Mouse (Mus musculus) adrenal gland, postnatal 10 days (tissue): ENCODE measurements at regions not wholly inside any gene's neighbourhood (a gene's known extent, or its start where the extent isn't known, plus 50 kb on each side); places are given as distances from the start of the nearest gene placed in this dataset.

Experiments
- DNase-seq: peaks from one replicate; pipeline ENCODE4 v3.0.0; 2021; ENCODE audit warnings: mixed read lengths

DNA sequence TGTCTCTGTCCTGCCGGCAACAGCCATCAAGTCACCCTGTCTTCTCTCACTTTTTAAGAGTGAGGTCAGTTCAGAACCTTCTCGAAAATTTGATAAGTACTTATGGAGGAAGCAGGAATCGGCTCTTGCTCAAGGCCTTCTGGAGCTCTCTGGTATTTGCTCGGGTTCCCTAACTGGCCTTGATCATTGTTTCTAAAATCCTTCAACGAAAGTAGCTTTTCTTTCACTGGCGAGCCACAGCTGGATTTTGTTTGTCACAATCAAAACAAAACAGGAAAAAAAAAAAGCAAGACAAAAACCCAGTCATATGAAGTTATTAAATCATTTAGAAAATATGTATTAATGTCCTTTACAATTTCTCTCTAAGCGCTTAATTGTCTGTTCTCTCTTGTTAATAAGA is 156.6 kb upstream of the Tex13c2 start:
- no peak for DNase-seq

DNA sequence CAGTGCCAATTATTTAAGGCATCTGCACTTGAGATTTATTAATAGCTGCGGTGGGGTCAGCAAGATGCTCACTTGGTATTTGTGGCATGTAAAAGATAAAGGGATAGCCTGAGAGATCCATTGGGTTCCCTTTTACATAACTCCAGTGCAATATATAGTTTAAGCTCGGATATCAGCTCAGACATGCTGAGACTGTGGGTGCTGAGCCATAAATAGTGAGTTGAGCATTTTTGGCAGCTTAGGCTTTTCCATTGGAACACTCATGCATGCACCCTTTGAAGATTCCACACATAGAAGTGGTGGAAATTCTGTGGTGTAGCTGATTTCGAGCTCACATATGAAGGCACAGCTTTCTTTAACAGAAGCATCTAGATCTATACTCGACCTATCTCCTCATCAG is 155.9 kb upstream of the Tex13c2 start:
- DNase-seq, result no peak

DNA sequence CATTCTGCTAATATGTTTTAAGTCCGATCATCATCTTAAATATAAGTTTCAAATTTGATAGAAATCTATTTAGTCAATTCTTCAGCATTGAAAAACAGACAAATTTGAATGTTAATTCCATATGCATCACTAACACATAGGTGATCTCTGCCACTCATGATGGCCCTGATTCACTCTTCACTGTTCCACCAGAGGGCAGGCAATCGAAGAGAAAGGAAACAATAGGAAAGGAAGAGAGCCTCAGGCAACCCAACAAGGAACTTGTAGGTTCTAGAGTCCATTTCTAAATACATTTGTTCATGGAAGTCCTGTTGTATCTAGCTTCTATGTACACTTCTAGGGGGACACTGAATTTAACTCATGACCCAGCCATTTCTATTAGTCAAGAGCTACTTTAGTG is 154.7 kb upstream of the Tex13c2 start:
- DNase-seq, result no peak

DNA sequence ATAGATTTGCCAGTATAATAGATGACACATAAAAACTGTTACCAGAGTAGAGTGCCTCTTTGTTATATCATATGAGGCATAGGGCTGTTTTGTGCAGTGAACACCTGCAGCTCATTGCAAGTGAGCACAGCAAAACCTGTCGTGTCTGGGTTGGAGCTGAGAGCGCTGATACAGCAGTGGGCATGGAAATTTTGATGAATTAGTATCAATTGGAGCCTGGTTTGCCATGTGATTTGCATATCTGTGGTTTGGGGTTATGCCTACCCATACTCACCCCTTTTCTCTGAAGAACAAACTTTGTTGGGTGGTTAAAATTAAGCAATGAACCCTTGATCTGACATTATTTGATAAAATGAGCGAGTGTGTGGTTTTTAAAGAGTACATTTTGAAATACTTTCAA is 152.7 kb upstream of the Tex13c2 start:
- DNase-seq, result no peak

DNA sequence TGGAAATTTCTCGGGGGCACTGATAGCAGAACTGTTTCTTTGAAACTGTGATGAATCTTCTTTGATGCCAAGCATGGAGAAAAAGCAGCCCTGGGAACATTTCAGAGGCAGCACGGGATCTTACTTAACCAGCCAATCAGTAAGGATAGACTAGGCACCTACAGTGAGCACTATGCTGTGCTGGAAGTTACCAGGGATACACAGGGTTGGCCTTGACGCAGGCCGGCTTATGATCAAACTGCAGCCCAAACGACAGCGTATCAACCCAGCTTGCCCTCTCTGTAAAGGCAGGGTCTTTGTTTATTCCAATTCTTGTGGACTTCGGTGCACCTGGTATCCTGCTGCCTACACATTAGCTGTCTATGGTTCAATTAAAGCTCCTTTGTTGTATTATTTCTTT is 147.1 kb upstream of the Tex13c2 start:
- no peak for DNase-seq

DNA sequence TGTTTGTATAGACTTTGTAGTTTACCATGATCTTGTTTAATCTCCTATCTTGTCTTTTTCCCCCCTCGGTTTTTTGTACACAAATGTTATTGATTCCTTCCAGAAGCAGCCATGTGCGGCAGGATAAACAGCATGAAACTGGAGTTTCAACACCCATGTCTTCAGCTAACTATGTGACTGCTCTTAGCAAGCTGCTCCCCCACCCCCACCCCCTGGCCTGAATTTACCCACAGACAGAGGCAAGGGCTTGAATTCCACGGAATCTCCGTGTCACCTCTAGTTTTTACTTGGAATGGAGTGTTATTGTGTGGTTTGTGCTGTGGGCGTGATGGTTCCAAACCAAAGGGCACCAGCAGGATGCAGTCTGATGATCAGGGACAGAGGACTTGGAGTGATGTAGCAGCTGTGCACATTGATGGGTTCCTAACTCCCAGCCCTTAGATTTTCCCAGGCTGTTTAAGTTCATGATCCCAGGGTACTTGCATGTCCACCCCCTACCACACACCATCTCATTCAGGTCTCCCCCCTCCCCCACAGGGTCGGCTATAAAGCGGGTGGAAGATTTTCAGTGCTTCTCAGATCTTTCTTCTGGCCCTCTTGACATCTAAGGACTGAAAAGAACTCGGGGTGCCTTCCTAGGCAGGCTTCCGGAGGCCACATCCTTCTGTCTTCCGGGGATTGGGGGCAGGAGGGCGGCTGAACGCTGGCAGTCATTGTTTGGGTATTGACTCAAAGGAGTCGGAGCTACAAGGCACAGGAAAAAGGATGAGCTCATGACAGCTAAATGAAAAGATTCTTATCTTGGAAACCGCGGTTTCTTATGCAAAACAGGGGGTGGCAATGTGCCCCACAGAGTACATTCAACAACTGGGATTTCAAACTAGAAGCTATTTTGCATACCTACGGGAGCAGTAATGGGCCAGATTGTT is 146.3 kb upstream of the Tex13c2 start:
- peak; percentile 15 for DNase-seq

DNA sequence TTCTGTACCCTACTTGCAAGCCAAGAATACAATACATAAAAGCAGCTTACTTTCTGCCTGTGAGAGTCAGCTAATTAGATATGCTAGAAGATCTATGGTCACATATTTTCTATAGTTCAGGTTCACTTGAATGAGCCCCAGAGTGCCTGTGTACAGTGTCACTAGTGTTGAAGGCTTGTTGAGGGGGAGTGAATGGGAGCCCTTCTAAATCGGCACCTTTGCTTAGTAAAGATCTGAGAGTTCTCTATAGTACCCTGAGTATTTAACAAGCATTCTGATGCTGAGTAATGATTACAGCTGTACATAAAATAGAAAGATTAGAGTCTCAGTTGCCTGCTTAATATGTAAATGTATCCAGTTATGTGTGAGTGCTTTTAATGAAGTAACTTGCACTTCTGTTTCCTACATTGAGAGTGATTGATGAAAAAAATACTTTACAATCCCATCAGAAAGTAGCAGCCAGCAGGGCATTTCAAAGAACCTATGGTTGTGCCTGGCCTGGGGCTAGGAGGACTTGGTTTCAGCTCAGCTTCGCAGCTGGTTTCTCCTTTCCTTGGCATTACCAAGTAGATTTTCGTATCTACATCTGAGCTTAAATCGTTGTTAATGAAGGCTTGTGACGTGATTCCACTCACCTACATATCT is 136.8 kb upstream of the Tex13c2 start:
- DNase-seq, result no peak

DNA sequence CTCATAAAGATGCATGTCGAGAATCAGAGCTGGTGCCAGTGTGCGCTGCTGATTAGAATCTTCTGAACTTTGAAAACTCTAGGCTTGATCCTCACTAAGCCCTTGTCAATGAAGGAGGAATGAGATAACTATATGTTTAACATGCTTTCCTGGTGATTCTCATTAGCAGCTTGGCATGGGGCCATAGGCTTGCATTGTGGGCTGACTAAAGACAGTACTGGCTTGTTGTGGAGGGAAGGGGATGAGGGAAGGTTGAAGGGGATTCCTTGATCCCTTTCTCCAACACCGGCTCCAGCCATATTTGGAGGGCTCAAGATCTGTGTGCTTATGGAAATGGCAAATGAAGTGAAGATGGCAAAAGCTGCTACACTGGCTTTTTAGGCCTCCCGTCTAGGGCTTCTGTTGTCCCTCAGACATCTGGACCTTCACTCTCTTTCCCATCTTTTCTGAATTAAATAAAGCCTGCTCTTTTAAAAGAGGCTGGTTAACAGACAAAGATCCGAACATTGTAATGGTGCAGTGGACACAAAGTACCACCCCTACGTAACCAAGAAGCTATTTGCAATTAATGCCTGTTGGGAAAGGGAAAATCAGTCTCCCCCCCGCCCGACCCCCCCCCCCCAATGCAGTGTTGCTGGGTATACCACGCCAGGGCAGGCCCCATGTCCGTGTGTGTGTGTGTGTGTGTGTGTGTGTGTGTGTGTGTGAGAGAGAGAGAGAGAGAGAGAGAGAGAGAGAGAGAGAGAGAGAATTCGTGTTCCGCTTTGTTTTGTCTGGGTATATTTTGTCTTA is 129.9 kb upstream of the Tex13c2 start:
- DNase-seq, result no peak

DNA sequence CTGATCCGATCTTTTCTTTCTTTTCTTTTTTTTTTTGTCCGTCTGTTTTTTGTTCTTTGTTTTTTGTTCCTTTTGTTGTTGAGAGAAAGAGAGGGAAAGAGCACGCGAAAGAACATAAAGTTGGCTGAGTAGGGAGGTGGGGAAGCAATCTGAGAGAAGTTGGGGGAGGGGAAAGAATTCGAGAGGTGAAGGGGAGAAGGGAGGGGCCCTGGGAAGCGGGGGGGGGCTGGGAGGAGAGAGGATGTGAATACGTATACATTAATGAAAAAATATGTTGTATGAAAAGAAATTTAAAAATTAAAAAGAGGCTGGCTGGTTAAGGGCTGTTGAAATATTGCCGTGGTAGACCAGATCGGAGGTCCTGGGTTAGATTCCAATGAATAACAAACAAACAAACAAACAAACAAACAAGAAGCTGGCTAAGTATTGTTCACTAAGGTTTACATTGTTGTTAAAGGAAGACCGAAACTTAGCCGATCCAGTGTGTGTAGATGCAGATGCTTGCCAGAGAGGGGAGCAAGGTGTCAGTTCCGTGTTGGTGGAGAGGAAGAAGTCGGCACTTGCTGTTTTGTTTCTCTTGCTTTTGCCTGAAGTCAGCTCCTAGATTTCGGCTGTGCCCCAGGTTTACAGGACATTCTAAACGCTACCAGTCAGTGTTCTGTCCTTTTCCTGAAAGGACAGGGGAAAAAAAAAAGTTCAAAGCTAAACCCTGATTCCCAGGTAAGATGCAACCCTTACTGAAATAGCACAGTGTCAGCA is 129.1 kb upstream of the Tex13c2 start:
- DNase-seq, result peak; percentile 11

DNA sequence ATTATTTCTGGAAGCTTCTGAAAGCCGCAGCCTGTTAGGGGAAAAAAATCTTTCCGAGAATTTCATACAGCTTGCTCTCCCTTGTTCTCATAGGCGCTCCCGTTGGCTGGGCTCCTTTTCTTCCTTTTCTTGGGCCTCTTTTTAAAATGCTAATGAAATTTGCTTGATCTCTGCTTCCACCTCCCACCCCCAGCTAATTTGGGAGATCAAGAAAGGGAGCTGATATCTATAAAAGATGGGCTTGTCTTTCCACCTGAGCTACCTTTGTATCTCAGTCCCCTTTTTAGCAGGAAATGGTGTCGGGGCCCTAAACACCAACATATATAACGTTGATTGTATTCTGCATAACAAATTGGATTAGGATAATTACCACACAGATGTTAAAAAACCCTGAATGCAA is 128.5 kb upstream of the Tex13c2 start:
- no peak for DNase-seq

DNA sequence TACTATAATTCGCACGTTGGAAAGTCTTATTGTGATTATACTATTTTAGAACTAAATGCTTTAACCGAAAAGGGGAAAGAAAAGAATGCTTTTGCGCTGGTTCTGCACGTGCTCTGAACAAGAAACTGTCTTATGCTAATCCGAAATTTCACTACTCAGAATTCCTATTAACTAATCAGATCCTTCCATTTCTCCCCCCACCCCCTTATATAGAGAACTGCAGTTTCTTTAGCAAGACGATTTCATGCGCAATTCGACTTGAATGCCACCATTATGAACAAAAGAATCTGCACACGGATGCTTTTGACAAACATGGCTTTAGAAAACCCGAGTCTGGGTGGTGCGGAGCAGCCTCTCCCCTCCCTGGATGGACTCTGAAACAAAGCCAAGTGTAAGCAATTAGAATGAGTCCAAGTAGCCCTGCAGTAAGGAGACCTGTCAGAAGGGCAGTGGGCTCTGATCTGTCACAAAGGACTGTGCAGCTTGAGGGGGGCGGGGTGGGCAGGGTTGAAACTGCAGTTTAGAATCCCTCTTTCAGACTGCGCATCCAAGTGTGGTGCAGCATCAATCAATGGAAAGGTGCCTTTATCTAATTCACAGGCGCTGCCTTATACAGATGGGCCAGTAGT is 128.0 kb upstream of the Tex13c2 start:
- DNase-seq, result no peak

DNA sequence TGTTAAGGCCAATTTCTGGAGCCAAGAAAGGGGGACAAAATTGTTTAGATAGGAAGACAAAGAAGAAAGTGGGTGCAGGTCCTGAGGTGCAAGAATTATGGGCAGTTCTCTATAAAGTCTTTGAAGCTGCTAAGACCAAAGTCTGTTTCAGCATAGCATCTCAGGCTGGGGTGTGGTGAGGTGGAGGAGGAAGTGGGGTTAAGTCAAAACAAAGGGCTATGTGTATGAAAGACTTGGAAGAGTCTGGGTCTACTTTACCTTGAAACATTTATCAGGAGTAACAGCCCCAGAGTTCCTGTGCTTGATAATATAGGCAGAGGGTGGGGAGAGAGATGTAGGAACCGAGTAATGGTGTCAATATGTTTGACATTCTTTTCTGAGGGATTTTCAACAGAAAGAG is 125.4 kb upstream of the Tex13c2 start:
- no peak for DNase-seq

DNA sequence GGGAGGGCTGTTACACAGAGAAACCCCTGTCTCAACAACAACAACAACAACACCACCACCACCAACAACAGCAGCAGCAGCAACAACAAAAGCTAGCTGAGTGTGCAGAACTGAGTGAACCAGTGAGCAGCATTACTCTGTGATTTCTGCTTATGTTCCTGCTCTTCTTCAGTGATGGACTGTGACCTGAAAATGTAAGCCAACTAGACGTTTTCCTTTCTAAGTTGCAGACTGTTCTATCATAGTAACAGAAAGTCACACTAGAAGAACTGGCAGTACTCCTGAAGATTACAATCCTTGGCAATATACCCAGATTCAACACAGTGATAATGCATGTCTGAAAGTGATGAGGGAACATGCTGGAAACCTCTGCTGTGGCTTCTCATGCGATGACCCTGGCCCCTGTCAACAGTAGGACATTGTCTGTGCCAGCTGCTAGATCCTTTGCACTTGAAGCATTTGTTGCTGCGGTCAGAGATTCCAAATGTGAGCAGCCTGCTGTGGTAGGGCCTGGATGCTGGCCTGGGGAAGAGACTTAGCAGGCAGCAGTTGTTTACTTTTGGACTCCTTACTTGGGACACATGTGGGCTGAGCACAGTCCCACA is 115.6 kb upstream of the Tex13c2 start:
- DNase-seq, result no peak

DNA sequence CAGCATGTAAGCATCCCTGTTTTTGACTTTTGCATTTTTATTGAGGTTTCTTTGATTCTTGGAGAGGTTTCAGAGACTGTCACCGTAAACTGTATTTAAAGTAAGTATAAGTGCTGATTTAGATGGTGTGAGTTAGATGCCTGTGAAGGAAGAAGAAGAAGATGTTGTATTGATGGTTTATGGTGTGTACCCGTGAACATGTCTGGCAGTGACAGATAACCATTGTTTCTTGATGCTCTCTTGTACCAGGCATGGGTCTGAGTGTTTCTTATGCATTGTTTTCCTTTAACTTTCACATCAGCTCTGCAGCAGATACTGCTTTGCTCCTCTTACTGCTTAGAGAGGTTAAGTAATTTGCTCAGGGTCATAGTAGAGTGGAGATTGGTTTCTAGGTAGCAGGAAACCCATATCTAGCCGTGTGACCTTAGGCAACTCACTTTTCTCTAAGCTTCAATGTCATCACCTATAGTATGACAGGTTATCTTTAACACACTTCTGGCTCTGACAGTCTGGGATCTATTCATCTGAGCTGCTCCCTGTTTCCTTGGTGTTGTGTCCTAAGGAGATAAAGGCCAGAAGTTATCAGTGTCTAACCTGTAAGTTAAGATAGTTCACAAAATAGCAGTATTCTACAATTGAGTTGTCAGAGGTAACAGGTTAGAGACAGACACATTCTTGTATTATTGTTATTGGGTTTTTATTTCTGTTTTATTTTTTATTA is 95.5 kb upstream of the Tex13c2 start:
- DNase-seq, result no peak

DNA sequence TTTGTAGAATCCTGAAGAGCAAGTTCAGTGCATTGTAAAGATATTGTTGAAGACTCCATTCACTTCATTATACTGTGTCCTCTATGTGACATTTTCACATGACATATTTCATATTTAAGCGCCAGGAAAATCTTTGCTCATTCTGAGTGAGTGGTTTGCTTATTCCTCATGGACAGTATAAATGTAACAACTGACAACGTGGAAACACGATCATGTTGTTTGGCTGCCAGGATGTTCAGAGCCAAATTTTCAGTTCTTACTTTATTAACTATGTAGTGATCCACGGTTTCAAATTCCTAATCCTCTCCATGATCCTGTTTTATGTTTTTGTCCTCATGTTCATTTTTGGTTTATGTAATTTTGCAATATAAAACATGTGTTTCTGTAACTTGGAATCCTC is 93.0 kb upstream of the Tex13c2 start:
- DNase-seq, result no peak

DNA sequence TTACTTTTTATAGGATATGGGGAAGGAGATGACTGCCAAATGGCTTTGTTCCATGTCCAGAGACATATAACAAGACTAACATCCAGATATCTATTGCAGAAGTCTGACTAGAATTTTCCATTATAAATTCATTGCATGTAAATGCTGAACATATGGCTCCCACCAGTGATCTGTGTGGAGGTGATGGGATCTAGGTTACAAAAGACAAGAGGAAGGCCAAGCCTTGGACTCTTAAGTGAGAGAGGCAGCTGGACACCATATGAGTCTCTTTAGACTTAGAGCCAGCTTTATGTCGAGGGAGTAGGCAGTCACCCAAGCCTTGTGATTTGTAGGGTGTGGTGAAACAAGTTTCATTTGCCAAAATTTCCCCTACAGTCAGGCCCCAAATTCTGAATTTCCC is 90.7 kb upstream of the Tex13c2 start:
- peak; percentile 11 for DNase-seq

DNA sequence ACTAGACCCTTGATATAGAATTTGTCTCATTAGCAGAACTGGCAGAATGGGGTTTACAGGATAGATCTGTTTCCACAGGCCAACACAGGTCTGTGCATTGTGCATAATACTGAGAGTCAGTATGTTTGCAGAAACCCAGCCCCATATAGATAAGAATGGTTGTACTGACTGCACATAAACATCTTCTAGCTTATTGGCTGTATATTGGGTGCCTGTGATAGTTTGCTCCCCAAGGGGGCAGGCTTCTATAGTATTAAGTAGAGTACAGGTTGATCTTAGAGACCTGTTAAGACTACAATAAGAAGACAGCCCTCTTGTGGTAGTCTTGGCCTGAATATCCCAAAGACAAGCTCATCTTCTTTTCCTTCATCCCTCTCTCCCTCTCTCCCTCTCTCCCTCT is 90.1 kb upstream of the Tex13c2 start:
- DNase-seq, result no peak

DNA sequence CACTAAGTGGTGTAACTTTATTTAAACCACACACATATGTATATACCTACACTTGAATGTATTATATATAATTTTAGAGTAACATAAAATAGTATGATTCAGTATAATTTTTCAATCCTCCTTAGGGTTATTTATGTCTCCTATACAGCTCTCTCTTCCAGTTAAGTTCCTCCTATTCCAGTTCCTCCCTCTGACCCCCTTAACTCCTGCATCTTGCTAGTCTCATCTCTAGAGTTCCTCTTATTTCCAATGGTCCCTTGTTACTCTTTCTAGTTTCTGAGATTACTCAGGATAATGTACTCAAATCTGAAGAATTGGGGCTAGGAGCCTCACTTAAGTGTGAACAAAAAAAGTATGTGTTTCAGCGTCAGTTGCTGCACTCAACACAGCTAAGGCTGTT is 88.4 kb upstream of the Tex13c2 start:
- DNase-seq, result no peak

DNA sequence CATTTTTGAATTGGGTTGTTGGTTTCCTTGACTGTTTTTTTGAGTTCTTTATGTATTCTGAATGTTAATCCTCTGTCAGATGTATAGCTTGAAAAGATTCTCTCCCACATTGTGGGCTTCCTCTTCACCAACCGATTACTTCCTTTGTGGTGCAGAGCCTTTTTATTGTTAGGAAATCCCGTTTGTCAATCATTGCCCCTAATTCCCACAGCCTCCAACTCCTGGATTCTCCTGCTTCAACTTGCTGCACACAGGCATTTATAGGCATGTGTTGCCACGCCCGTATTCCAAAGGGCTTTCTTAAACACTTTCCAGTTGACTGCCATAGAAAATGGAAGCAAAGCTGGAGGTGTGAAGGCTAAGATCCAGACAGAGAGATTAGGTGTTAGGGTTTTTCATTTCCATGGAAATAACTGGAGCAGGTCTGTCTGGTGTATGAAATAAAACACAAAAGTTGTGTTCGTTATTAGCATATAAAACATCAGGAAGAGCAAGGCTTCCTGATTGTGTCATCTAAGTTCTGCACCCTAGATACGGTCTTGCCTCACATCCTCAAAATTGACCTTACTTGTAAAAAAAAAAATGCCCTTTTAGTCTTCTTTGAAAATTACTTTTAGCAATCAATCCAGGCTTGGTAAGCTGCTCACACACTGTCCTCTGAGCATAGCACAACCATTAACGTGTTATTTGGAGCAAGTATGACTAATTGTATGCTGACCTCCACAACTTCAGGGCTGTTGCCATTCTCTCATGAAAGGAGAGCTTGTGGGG is 87.7 kb upstream of the Tex13c2 start:
- no peak for DNase-seq

DNA sequence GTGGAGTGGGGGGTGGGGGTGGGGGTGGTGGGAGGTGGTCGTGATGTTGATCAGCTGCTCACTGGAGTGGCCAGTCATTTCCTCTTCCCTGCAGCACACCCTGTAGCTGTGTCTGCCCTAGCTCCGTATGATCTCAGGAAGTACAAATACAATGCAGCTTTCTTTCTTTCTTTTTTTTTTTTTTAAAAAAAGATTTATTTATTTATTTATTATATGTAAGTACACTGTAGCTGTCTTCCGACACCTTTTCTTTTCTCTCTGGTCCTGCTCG is 87.2 kb upstream of the Tex13c2 start:
- DNase-seq, result no peak
